Mouse (Mus musculus): ENCODE measurements around the gene Ldlrad3. TPM values are rescaled to one million over a fixed set of nuclear protein-coding genes. Genes with fewer than 3 reads are reported as not detected.

Gene Ldlrad3
- polyA plus RNA-seq, 1 experiment from 2014 or later: 14.6 TPM

GRCm38 (mm10) chr2:102153516-102153915 lies 32.7 kb downstream of the Ldlrad3 start:
- Histone ChIP-seq H3K4me1 (ENCODE audit: insufficient read depth, low read depth, low read length) (peaks cover 10% of the 10 kb centered on the region; the same call in 1 of the 2 replicates), H3K27me3 (replicated peaks; ENCODE audit: insufficient read depth, low read length) (no peaks in the 10 kb centered on the region), H3K9ac (replicated peaks; ENCODE audit: low read depth) (no peak overlapping the region), H3K36me3 (ENCODE audit: insufficient read depth, low read length) (no peaks in the 10 kb centered on the region), H3K27ac (ENCODE audit: low read length) (no peak overlapping the region), H3K9me3 (ENCODE audit: low read length) (no peaks in the 10 kb centered on the region), H3K4me2 (replicated peaks; ENCODE audit: low read depth, low read length) (no peak overlapping the region), H3K4me3 (ENCODE audit: low read depth, low read length) (no peak overlapping the region)
- TF ChIP-seq CTCF (IDR thresholded peaks at IDR 0.05) (no peak), EP300 (IDR thresholded peaks at IDR 0.05) (no peak)
- DNase-seq (ENCODE audit: low spot score) (no peak), ATAC-seq (no peak)
- WGBS: 75% methylated on average over 4 of the region's 4 CpGs

- 90% methylated on average over 5 of the region's 5 CpGs for WGBS
- no peak for DNase-seq (ENCODE audit: low spot score)
- Histone ChIP-seq H3K36me3 (ENCODE audit: insufficient read depth, low read length) (no peaks in the 10 kb centered on the region), H3K9ac (replicated peaks; ENCODE audit: low read depth) (no peak overlapping the region), H3K4me1 (ENCODE audit: insufficient read depth, low read depth, low read length) (peaks cover 10% of the 10 kb centered on the region; the same call in 1 of the 2 replicates), H3K4me2 (replicated peaks; ENCODE audit: low read depth, low read length) (no peak overlapping the region), H3K9me3 (ENCODE audit: low read length) (no peaks in the 10 kb centered on the region), H3K4me3 (ENCODE audit: low read depth, low read length) (no peak overlapping the region), H3K27ac (ENCODE audit: low read length) (no peak overlapping the region), H3K27me3 (replicated peaks; ENCODE audit: insufficient read depth, low read length) (no peaks in the 10 kb centered on the region)
- ATAC-seq: no peak
- TF ChIP-seq EP300 (IDR thresholded peaks at IDR 0.05) (no peak), CTCF (IDR thresholded peaks at IDR 0.05) (no peak)
Observed at GRCm38 (mm10) chr2:102152851-102153250, 33.3 kb downstream of the Ldlrad3 start.

GRCm38 (mm10) chr2:102149058-102149457 lies 37.1 kb downstream of the Ldlrad3 start:
- WGBS: 87% methylated on average over 2 of the region's 2 CpGs
- DNase-seq (ENCODE audit: low spot score): no peak
- no peak overlapping the region for H3K4me2 ChIP-seq (replicated peaks; ENCODE audit: low read depth, low read length)
- H3K36me3 ChIP-seq (ENCODE audit: insufficient read depth, low read length): no peaks in the 10 kb centered on the region
- no peak overlapping the region for H3K4me3 ChIP-seq (ENCODE audit: low read depth, low read length)
- peaks cover 1% of the 10 kb centered on the region for H3K4me1 ChIP-seq (ENCODE audit: insufficient read depth, low read depth, low read length)
- no peak for TF ChIP-seq CTCF (IDR thresholded peaks at IDR 0.05)
- no peak overlapping the region for H3K9ac ChIP-seq (replicated peaks; ENCODE audit: low read depth)
- no peaks in the 10 kb centered on the region for H3K27me3 ChIP-seq (replicated peaks; ENCODE audit: insufficient read depth, low read length)
- ATAC-seq: no peak
- no peaks in the 10 kb centered on the region for H3K9me3 ChIP-seq (ENCODE audit: low read length)
- no peak overlapping the region for H3K27ac ChIP-seq (ENCODE audit: low read length)

- H3K4me2 ChIP-seq (replicated peaks; ENCODE audit: low read depth, low read length): no peak overlapping the region
- no peak overlapping the region for H3K9ac ChIP-seq (replicated peaks; ENCODE audit: low read depth)
- H3K27ac ChIP-seq (ENCODE audit: low read length): no peak overlapping the region
- no peaks in the 10 kb centered on the region for H3K27me3 ChIP-seq (replicated peaks; ENCODE audit: insufficient read depth, low read length)
- DNase-seq (ENCODE audit: low spot score): no peak
- no peak for TF ChIP-seq EP300 (IDR thresholded peaks at IDR 0.05)
- TF ChIP-seq CTCF (IDR thresholded peaks at IDR 0.05): no peak
- no peaks in the 10 kb centered on the region; the same call in none of the 2 replicates for H3K4me1 ChIP-seq (ENCODE audit: insufficient read depth, low read depth, low read length)
- no peaks in the 10 kb centered on the region for H3K36me3 ChIP-seq (ENCODE audit: insufficient read depth, low read length)
- 92% methylated on average over 6 of the region's 6 CpGs for WGBS
- H3K9me3 ChIP-seq (ENCODE audit: low read length): no peaks in the 10 kb centered on the region
- no peak for ATAC-seq
- no peak overlapping the region for H3K4me3 ChIP-seq (ENCODE audit: low read depth, low read length)
Observed at GRCm38 (mm10) chr2:102148093-102148492, 38.1 kb downstream of the Ldlrad3 start.

GRCm38 (mm10) chr2:102147561-102147960 lies 38.6 kb downstream of the Ldlrad3 start:
- TF ChIP-seq EP300 (IDR thresholded peaks at IDR 0.05) (no peak), CTCF (IDR thresholded peaks at IDR 0.05) (no peak)
- Histone ChIP-seq H3K4me3 (ENCODE audit: low read depth, low read length) (no peak overlapping the region), H3K9me3 (ENCODE audit: low read length) (no peaks in the 10 kb centered on the region), H3K27me3 (replicated peaks; ENCODE audit: insufficient read depth, low read length) (no peaks in the 10 kb centered on the region), H3K9ac (replicated peaks; ENCODE audit: low read depth) (no peak overlapping the region), H3K4me2 (replicated peaks; ENCODE audit: low read depth, low read length) (no peak overlapping the region), H3K4me1 (ENCODE audit: insufficient read depth, low read depth, low read length) (peaks cover 2% of the 10 kb centered on the region), H3K36me3 (ENCODE audit: insufficient read depth, low read length) (no peaks in the 10 kb centered on the region), H3K27ac (ENCODE audit: low read length) (0 out of 2 replicates have a peak overlapping the region, but pooled peaks have one; percentile 47)
- WGBS: 82% methylated on average over 4 of the region's 4 CpGs
- ATAC-seq (no peak), DNase-seq (ENCODE audit: low spot score) (no peak)

- Histone ChIP-seq H3K27ac (ENCODE audit: low read length) (peak overlapping the region; percentile 47), H3K36me3 (ENCODE audit: insufficient read depth, low read length) (no peaks in the 10 kb centered on the region), H3K27me3 (replicated peaks; ENCODE audit: insufficient read depth, low read length) (no peaks in the 10 kb centered on the region), H3K9me3 (ENCODE audit: low read length) (no peaks in the 10 kb centered on the region), H3K9ac (replicated peaks; ENCODE audit: low read depth) (no peak overlapping the region), H3K4me3 (ENCODE audit: low read depth, low read length) (peak overlapping the region; percentile 10; the same call in 1 of the 2 replicates), H3K4me1 (ENCODE audit: insufficient read depth, low read depth, low read length) (peaks cover 6% of the 10 kb centered on the region), H3K4me2 (replicated peaks; ENCODE audit: low read depth, low read length) (peak overlapping the region; percentile 20)
- ATAC-seq (no peak), DNase-seq (ENCODE audit: low spot score) (peak; percentile 64)
- 59% methylated on average over 8 of the region's 8 CpGs for WGBS
- TF ChIP-seq EP300 (IDR thresholded peaks at IDR 0.05) (no peak), CTCF (IDR thresholded peaks at IDR 0.05) (no peak)
Observed at GRCm38 (mm10) chr2:102146386-102146785, 39.8 kb downstream of the Ldlrad3 start.

- no peak overlapping the region for H3K27ac ChIP-seq (ENCODE audit: low read length)
- TF ChIP-seq CTCF (IDR thresholded peaks at IDR 0.05) (no peak), EP300 (IDR thresholded peaks at IDR 0.05) (no peak)
- no peak for ATAC-seq
- H3K4me1 ChIP-seq (ENCODE audit: insufficient read depth, low read depth, low read length): peaks cover 6% of the 10 kb centered on the region
- H3K9me3 ChIP-seq (ENCODE audit: low read length): no peaks in the 10 kb centered on the region
- no peak for DNase-seq (ENCODE audit: low spot score)
- no peaks in the 10 kb centered on the region for H3K27me3 ChIP-seq (replicated peaks; ENCODE audit: insufficient read depth, low read length)
- no peaks in the 10 kb centered on the region for H3K36me3 ChIP-seq (ENCODE audit: insufficient read depth, low read length)
- H3K4me3 ChIP-seq (ENCODE audit: low read depth, low read length): no peak overlapping the region
- no peak overlapping the region for H3K9ac ChIP-seq (replicated peaks; ENCODE audit: low read depth)
- WGBS: 63% methylated on average over 3 of the region's 3 CpGs
- H3K4me2 ChIP-seq (replicated peaks; ENCODE audit: low read depth, low read length): no peak overlapping the region
Observed at GRCm38 (mm10) chr2:102145036-102145435, 41.1 kb downstream of the Ldlrad3 start.
